Mouse (Mus musculus) MEL (cell line): ENCODE measurements at regions not wholly inside any gene's neighbourhood (a gene's known extent, or its start where the extent isn't known, plus 50 kb on each side); places are given as distances from the start of the nearest gene placed in this dataset.

Experiments
- DNase-seq: peaks from one replicate; pipeline ENCODE4 v3.0.0; 2011; ENCODE audit warnings: low read depth, low spot score
- H3K27ac ChIP-seq: 2 replicates; pipeline ENCODE4 v1.5.1; 2012; ENCODE audit warnings: low read depth, mild to moderate bottlenecking, control low read depth, low read length, moderate library complexity; ENCODE audit not compliant: control insufficient read depth
- H3K27me3 ChIP-seq, 2 experiments: fragments of 150-350 bp in 1 of 2; sonication (generic) in 1 of 2; 2 replicates each; pipeline ENCODE4 v1.6.1; 2012; ENCODE audit warnings: low read length in 2 of 2, mild to moderate bottlenecking in 2 of 2, improper control_type of control experiment in 1 of 2, moderate library complexity in 1 of 2; ENCODE audit not compliant: insufficient read depth in 2 of 2, control insufficient read depth in 1 of 2
- H3K36me3 ChIP-seq, 2 experiments: 2 replicates each; pipeline ENCODE4 v1.6.1; 2012 to 2014; ENCODE audit warnings: low read length in 2 of 2, improper control_type of control experiment in 1 of 2, inconsistent platforms in 1 of 2, mild to moderate bottlenecking in 1 of 2; ENCODE audit not compliant: insufficient read depth in 2 of 2, control insufficient read depth in 1 of 2
- H3K4me1 ChIP-seq, 2 experiments: fragments of 150-350 bp in 1 of 2; sonication (generic) in 1 of 2; 2 replicates each; pipeline ENCODE4 v1.6.1; 2012; ENCODE audit warnings: low read length in 2 of 2, improper control_type of control experiment in 1 of 2, mild to moderate bottlenecking in 1 of 2; ENCODE audit not compliant: insufficient read depth in 2 of 2, control insufficient read depth in 1 of 2
- H3K4me3 ChIP-seq, 2 experiments: fragments of 150-350 bp in 1 of 2; sonication (generic) in 1 of 2; 2 replicates each; pipeline ENCODE4 v1.5.1; 2012; ENCODE audit warnings: low read depth in 2 of 2, low read length in 2 of 2, mild to moderate bottlenecking in 2 of 2, moderate library complexity in 2 of 2, control low read depth in 1 of 2, improper control_type of control experiment in 1 of 2; ENCODE audit not compliant: control insufficient read depth in 1 of 2, insufficient read depth in 1 of 2
- H3K79me2 ChIP-seq: 2 replicates; pipeline ENCODE4 v1.6.1; 2012; ENCODE audit warnings: mild to moderate bottlenecking, low read length, moderate library complexity; ENCODE audit not compliant: control insufficient read depth, poor library complexity, insufficient read depth
- H3K9ac ChIP-seq: 2 replicates; pipeline ENCODE4 v1.6.1; 2012; ENCODE audit warnings: low read depth, mild to moderate bottlenecking, control low read depth, low read length, moderate library complexity; ENCODE audit not compliant: control insufficient read depth, poor library complexity, severe bottlenecking
- H3K9me3 ChIP-seq: fragments of 150-350 bp; sonication (generic); replicated peaks from 2 replicates; pipeline ENCODE4 v1.6.1; 2012; ENCODE audit warnings: mild to moderate bottlenecking, low read length, improper control_type of control experiment, moderate library complexity; ENCODE audit not compliant: insufficient read depth
- CHD1 ChIP-seq: IDR thresholded peaks from 2 replicates; pipeline ENCODE4 v1.6.1; 2012; ENCODE audit warnings: low read depth, mild to moderate bottlenecking, inconsistent platforms, low read length, improper control_type of control experiment
- CTCF ChIP-seq, 3 experiments: IDR thresholded peaks in 2 of 3; conservative IDR thresholded peaks in 1 of 3; 2 replicates each; pipeline ENCODE4 v1.5.1; 2011 to 2012; ENCODE audit warnings: low read length in 3 of 3, low read depth in 2 of 3, mild to moderate bottlenecking in 2 of 3, improper control_type of control experiment in 1 of 3, inconsistent platforms in 1 of 3, mixed read lengths in 1 of 3, moderate library complexity in 1 of 3; ENCODE audit not compliant: control insufficient read depth in 1 of 3, insufficient read depth in 1 of 3, poor library complexity in 1 of 3, severe bottlenecking in 1 of 3
- ELF1 ChIP-seq: IDR thresholded peaks from 2 replicates; pipeline ENCODE4 v1.6.1; 2014; ENCODE audit warnings: low read depth, mild to moderate bottlenecking, inconsistent platforms, low read length, improper control_type of control experiment, moderate library complexity
- EP300 ChIP-seq, 2 experiments: IDR thresholded peaks; 2 replicates each; pipeline ENCODE4 v1.6.1; 2011; ENCODE audit warnings: improper control_type of control experiment in 2 of 2, low read length in 2 of 2, low read depth in 1 of 2, mild to moderate bottlenecking in 1 of 2
- GABPA ChIP-seq: IDR thresholded peaks from 2 replicates; pipeline ENCODE4 v1.6.1; 2012; ENCODE audit warnings: low read depth, mild to moderate bottlenecking, inconsistent platforms, low read length, improper control_type of control experiment, moderate library complexity
- HCFC1 ChIP-seq: IDR thresholded peaks from 2 replicates; pipeline ENCODE4 v1.6.1; 2012; ENCODE audit warnings: low read depth, mild to moderate bottlenecking, inconsistent platforms, low read length, improper control_type of control experiment, moderate library complexity
- KAT2A ChIP-seq: conservative IDR thresholded peaks from 2 replicates; pipeline ENCODE4 v1.6.1; 2012; ENCODE audit warnings: low read depth, low read length, improper control_type of control experiment, inconsistent platforms
- MAX ChIP-seq: IDR thresholded peaks from 2 replicates; pipeline ENCODE4 v1.6.1; 2011; ENCODE audit warnings: low read length, improper control_type of control experiment
- MEF2A ChIP-seq: IDR thresholded peaks from 2 replicates; pipeline ENCODE4 v1.6.1; 2014; ENCODE audit warnings: low read depth, mild to moderate bottlenecking, inconsistent platforms, low read length, improper control_type of control experiment; ENCODE audit not compliant: poor library complexity, insufficient replicate concordance, severe bottlenecking; ENCODE audit errors: extremely low read depth
- MXI1 ChIP-seq: IDR thresholded peaks from 2 replicates; pipeline ENCODE4 v1.6.1; 2011; ENCODE audit warnings: mild to moderate bottlenecking, low read depth, low read length, improper control_type of control experiment
- MYC ChIP-seq: IDR thresholded peaks from 2 replicates; pipeline ENCODE4 v1.6.1; 2011; ENCODE audit warnings: low read depth, mild to moderate bottlenecking, low read length, improper control_type of control experiment, moderate library complexity
- POLR2AphosphoS2 ChIP-seq: IDR thresholded peaks from 2 replicates; pipeline ENCODE4 v1.6.1; 2011; ENCODE audit warnings: low read length, improper control_type of control experiment
- RCOR1 ChIP-seq: IDR thresholded peaks from 2 replicates; pipeline ENCODE4 v1.6.1; 2012; ENCODE audit warnings: low read depth, mild to moderate bottlenecking, inconsistent platforms, low read length, improper control_type of control experiment
- UBTF ChIP-seq: IDR thresholded peaks from 2 replicates; pipeline ENCODE4 v1.6.1; 2012; ENCODE audit warnings: low read depth, mild to moderate bottlenecking, inconsistent platforms, low read length, improper control_type of control experiment, moderate library complexity, borderline replicate concordance; ENCODE audit not compliant: insufficient read depth
- USF1 ChIP-seq: IDR thresholded peaks from 2 replicates; pipeline ENCODE4 v1.6.1; 2014; ENCODE audit warnings: low read depth, mild to moderate bottlenecking, inconsistent platforms, low read length, improper control_type of control experiment, moderate library complexity
- USF2 ChIP-seq, 2 experiments: IDR thresholded peaks; 2 replicates each; pipeline ENCODE4 v1.6.1; 2011 to 2012; ENCODE audit warnings: improper control_type of control experiment in 2 of 2, low read length in 2 of 2, borderline replicate concordance in 1 of 2, inconsistent platforms in 1 of 2, low read depth in 1 of 2, mild to moderate bottlenecking in 1 of 2; ENCODE audit not compliant: insufficient read depth in 1 of 2
- ZC3H11A ChIP-seq: IDR thresholded peaks from 2 replicates; pipeline ENCODE4 v1.6.1; 2012; ENCODE audit warnings: low read depth, mild to moderate bottlenecking, inconsistent platforms, low read length, improper control_type of control experiment
- ZKSCAN1 ChIP-seq: IDR thresholded peaks from 2 replicates; pipeline ENCODE4 v1.6.1; 2012; ENCODE audit warnings: low read depth, mild to moderate bottlenecking, inconsistent platforms, low read length, improper control_type of control experiment, moderate library complexity
- ZMIZ1 ChIP-seq: IDR thresholded peaks from 2 replicates; pipeline ENCODE4 v1.6.1; 2012; ENCODE audit warnings: low read depth, mild to moderate bottlenecking, inconsistent platforms, low read length, improper control_type of control experiment, moderate library complexity

DNA sequence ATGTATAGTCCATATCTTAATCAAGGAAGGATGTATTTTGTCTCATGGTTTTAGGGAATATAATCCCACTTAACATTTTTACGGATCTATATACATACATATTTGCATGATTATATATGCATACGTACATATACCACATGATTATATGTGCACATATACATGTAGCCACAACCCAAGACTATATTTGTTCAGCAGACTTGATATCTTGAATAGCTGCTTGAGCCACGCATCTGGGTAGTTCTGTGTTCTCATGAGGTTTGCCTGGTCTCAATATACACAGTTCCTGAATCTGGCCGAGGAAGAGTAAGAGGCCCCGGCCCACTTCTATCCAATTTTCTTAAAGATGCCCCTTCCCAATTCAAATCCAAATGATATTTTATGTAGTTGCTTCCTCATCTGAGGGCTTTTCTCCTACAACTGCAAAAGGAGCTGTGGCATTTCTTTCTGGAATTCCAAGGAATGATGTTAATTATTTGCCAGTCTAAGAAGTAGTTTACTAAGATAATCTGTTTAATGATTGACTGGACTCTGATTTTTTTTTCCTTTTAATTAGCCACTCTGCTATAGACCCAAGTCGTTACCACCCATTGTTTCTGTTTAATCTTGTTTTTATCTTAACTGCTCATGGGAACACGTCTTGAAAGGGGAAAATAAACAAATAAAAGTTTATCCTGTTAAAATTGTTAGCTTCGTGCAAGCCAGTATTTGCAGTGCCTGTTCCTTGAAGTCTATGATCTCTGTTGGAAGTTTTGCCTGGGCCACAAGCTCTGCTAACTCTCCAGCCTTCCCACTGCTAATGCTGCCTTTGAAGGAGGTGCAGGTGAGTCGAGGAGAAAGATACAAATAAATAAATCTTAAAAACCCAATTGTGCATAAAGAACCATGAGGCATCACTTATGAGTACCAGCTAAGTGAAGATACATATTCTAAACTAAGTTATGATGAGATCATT lies 112.9 kb upstream of the Kitl start:
- Histone ChIP-seq H3K36me3 (no peaks in the 10 kb centered on the region), H3K9ac (no peak overlapping the region), H3K4me1 (no peaks in the 10 kb centered on the region), H3K27me3 (no peaks in the 10 kb centered on the region), H3K27ac (no peak overlapping the region), H3K9me3 (no peaks in the 10 kb centered on the region), H3K4me3 (no peak overlapping the region), H3K79me2 (no peaks in the 10 kb centered on the region)
- DNase-seq = no peak
- TF ChIP-seq ZC3H11A (no peak), USF1 (no peak), CTCF (IDR thresholded peaks at IDR 0.05 in 2 of 3, conservative IDR thresholded peaks at IDR 0.05 in 1 of 3; ENCODE audit: control insufficient read depth in 1 of 3, insufficient read depth in 1 of 3, low read depth in 2 of 3, low read length in 3 of 3, poor library complexity in 1 of 3, severe bottlenecking in 1 of 3) (no peak), ELF1 (no peak), RCOR1 (no peak), MYC (no peak), EP300 (IDR thresholded peaks at IDR 0.05; ENCODE audit: low read depth in 1 of 2, low read length in 2 of 2) (no peak), MAX (no peak), HCFC1 (no peak), GABPA (no peak), ZMIZ1 (no peak), CHD1 (no peak), ZKSCAN1 (no peak), MXI1 (no peak), KAT2A (no peak), USF2 (IDR thresholded peaks at IDR 0.05; ENCODE audit: borderline replicate concordance in 1 of 2, insufficient read depth in 1 of 2, low read depth in 1 of 2, low read length in 2 of 2) (no peak), POLR2AphosphoS2 (no peak), MEF2A (no peak), UBTF (no peak)
